Mouse (Mus musculus) heart, embryonic 13.5 days (tissue): ENCODE measurements around the gene Anks1b. TPM values are rescaled to one million over a fixed set of nuclear protein-coding genes. Genes with fewer than 3 reads are reported as not detected.

Experiments used
- ATAC-seq: fragments of 200-750 bp; cut with Nextera tagmentation; 2 replicates; pipeline ENCODE4 v1.8.0; 2017; ENCODE audit warnings: moderate TSS enrichment; ENCODE audit not compliant: insufficient number of reproducible peaks, low FRiP score, low TSS enrichment; ENCODE audit errors: extremely low read depth
- H3K27ac ChIP-seq: fragments of 300-500 bp; sonication (generic); replicated peaks from 2 replicates; pipeline ENCODE4 v1.5.1; 2015; ENCODE audit warnings: moderate library complexity, mild to moderate bottlenecking, inconsistent platforms
- H3K27me3 ChIP-seq: fragments of 300-500 bp; sonication (generic); replicated peaks from 2 replicates; pipeline ENCODE4 v1.6.1; 2015; ENCODE audit warnings: mild to moderate bottlenecking, inconsistent platforms
- H3K36me3 ChIP-seq: fragments of 300-500 bp; sonication (generic); 2 replicates; pipeline ENCODE4 v1.6.1; 2015; ENCODE audit warnings: mild to moderate bottlenecking, inconsistent platforms
- H3K4me1 ChIP-seq: fragments of 300-500 bp; sonication (generic); 2 replicates; pipeline ENCODE4 v1.6.1; 2015; ENCODE audit warnings: inconsistent platforms
- H3K4me2 ChIP-seq: fragments of 300-500 bp; sonication (generic); 2 replicates; pipeline ENCODE4 v1.6.1; 2015; ENCODE audit warnings: inconsistent platforms, mild to moderate bottlenecking, moderate library complexity
- H3K4me3 ChIP-seq: fragments of 300-500 bp; sonication (generic); 2 replicates; pipeline ENCODE4 v1.5.1; 2015; ENCODE audit warnings: moderate library complexity, mild to moderate bottlenecking, inconsistent platforms
- H3K9ac ChIP-seq: fragments of 300-500 bp; sonication (generic); 2 replicates; pipeline ENCODE4 v1.6.1; 2015; ENCODE audit warnings: inconsistent platforms, mild to moderate bottlenecking, moderate library complexity
- H3K9me3 ChIP-seq: fragments of 300-500 bp; sonication (generic); 2 replicates; pipeline ENCODE4 v1.6.1; 2016; ENCODE audit warnings: inconsistent platforms
- WGBS: fragments of 180-500 bp; shearing (Covaris S2); methylation state at CpG from one replicate; pipeline ENCODE4 v1.1.7; 2015; ENCODE audit warnings: mixed read lengths; 5-methylcytosine and 5-hydroxymethylcytosine counted together
- polyA plus RNA-seq: library from polyadenylated mRNA; unstranded; fragments of >200 nt; fragmentation: Nextera tagmentation; extraction: Ambion mirVana; gene quantifications from 2 replicates; pipeline ENCODE4 v1.2.1, GENCODE M21; 2015

Anks1b gene
- polyA plus RNA-seq, 1 experiment from 2014 or later: 0.64 TPM

- Histone ChIP-seq H3K27me3 (no peaks in the 10 kb centered on the region), H3K9ac (no peak overlapping the region), H3K27ac (no peak overlapping the region), H3K9me3 (no peaks in the 10 kb centered on the region), H3K4me3 (no peak overlapping the region), H3K36me3 (no peaks in the 10 kb centered on the region), H3K4me2 (no peak overlapping the region), H3K4me1 (no peaks in the 10 kb centered on the region)
- ATAC-seq: no peak
- 45% methylated on average over 4 of the region's 4 CpGs for WGBS
These were observed 710.7 kb downstream of the Anks1b start for GRCm38 (mm10) chr10:90584052-90584451.

GRCm38 (mm10) chr10:90596142-90596541 lies 722.8 kb downstream of the Anks1b start:
- H3K9ac ChIP-seq: no peak overlapping the region
- H3K9me3 ChIP-seq: 0 out of 2 replicates have a peak, but pooled peaks cover 4% of the 10 kb centered on the region
- ATAC-seq: no peak
- no peaks in the 10 kb centered on the region for H3K36me3 ChIP-seq
- H3K4me2 ChIP-seq: no peak overlapping the region
- H3K27ac ChIP-seq: no peak overlapping the region
- no peak overlapping the region for H3K4me3 ChIP-seq
- 21% methylated on average over 3 of the region's 3 CpGs for WGBS
- no peaks in the 10 kb centered on the region for H3K27me3 ChIP-seq
- no peaks in the 10 kb centered on the region for H3K4me1 ChIP-seq

GRCm38 (mm10) chr10:90596576-90596975 lies 723.3 kb downstream of the Anks1b start:
- ATAC-seq: no peak
- no peak overlapping the region for H3K9ac ChIP-seq
- H3K27ac ChIP-seq: no peak overlapping the region
- H3K4me2 ChIP-seq: no peak overlapping the region
- H3K4me1 ChIP-seq: no peaks in the 10 kb centered on the region
- no peaks in the 10 kb centered on the region for H3K36me3 ChIP-seq
- no peaks in the 10 kb centered on the region for H3K27me3 ChIP-seq
- WGBS: 34% methylated on average over 3 of the region's 3 CpGs
- 0 out of 2 replicates have a peak, but pooled peaks cover 4% of the 10 kb centered on the region for H3K9me3 ChIP-seq
- no peak overlapping the region for H3K4me3 ChIP-seq

GRCm38 (mm10) chr10:90599149-90599548 lies 725.8 kb downstream of the Anks1b start:
- Histone ChIP-seq H3K4me3 (no peak overlapping the region), H3K36me3 (no peaks in the 10 kb centered on the region), H3K9me3 (0 out of 2 replicates have a peak, but pooled peaks cover 3% of the 10 kb centered on the region), H3K27me3 (no peaks in the 10 kb centered on the region), H3K4me2 (no peak overlapping the region), H3K9ac (no peak overlapping the region), H3K27ac (no peak overlapping the region), H3K4me1 (no peaks in the 10 kb centered on the region)
- no peak for ATAC-seq

- H3K36me3 ChIP-seq: no peaks in the 10 kb centered on the region
- no peak overlapping the region for H3K27ac ChIP-seq
- H3K4me3 ChIP-seq: no peak overlapping the region
- no peak overlapping the region for H3K4me2 ChIP-seq
- WGBS: 78% methylated on average over 14 of the region's 14 CpGs
- no peaks in the 10 kb centered on the region for H3K27me3 ChIP-seq
- ATAC-seq: no peak
- no peak overlapping the region for H3K9ac ChIP-seq
- H3K9me3 ChIP-seq: 0 out of 2 replicates have a peak, but pooled peaks cover 3% of the 10 kb centered on the region
- no peaks in the 10 kb centered on the region for H3K4me1 ChIP-seq
These were observed 726.6 kb downstream of the Anks1b start for GRCm38 (mm10) chr10:90599726-90600531.

- H3K9me3 ChIP-seq: 0 out of 2 replicates have a peak, but pooled peaks cover 6% of the 10 kb centered on the region
- no peak overlapping the region for H3K27ac ChIP-seq
- no peak overlapping the region for H3K4me3 ChIP-seq
- H3K27me3 ChIP-seq: no peaks in the 10 kb centered on the region
- no peak overlapping the region for H3K4me2 ChIP-seq
- H3K9ac ChIP-seq: no peak overlapping the region
- H3K4me1 ChIP-seq: no peaks in the 10 kb centered on the region
- ATAC-seq: no peak
- H3K36me3 ChIP-seq: no peaks in the 10 kb centered on the region
- WGBS: 67% methylated on average over 3 of the region's 3 CpGs
These were observed 734.3 kb downstream of the Anks1b start for GRCm38 (mm10) chr10:90607586-90607985.

GRCm38 (mm10) chr10:90609437-90609836 lies 736.1 kb downstream of the Anks1b start:
- Histone ChIP-seq H3K27me3 (no peaks in the 10 kb centered on the region), H3K36me3 (no peaks in the 10 kb centered on the region), H3K27ac (no peak overlapping the region), H3K9me3 (0 out of 2 replicates have a peak, but pooled peaks cover 3% of the 10 kb centered on the region), H3K4me2 (no peak overlapping the region), H3K9ac (no peak overlapping the region), H3K4me1 (no peaks in the 10 kb centered on the region), H3K4me3 (no peak overlapping the region)
- WGBS: 77% methylated on average over 7 of the region's 7 CpGs
- ATAC-seq: no peak

GRCm38 (mm10) chr10:90613051-90613450 lies 739.7 kb downstream of the Anks1b start:
- WGBS: 89% methylated on average over 3 of the region's 3 CpGs
- Histone ChIP-seq H3K27ac (no peak overlapping the region), H3K4me2 (no peak overlapping the region), H3K36me3 (no peaks in the 10 kb centered on the region), H3K27me3 (no peaks in the 10 kb centered on the region), H3K4me1 (no peaks in the 10 kb centered on the region), H3K9me3 (0 out of 2 replicates have a peak, but pooled peaks cover 3% of the 10 kb centered on the region), H3K4me3 (no peak overlapping the region), H3K9ac (no peak overlapping the region)
- no peak for ATAC-seq

GRCm38 (mm10) chr10:90615196-90615595 lies 741.9 kb downstream of the Anks1b start:
- H3K9me3 ChIP-seq: 0 out of 2 replicates have a peak, but pooled peaks cover 3% of the 10 kb centered on the region
- H3K9ac ChIP-seq: no peak overlapping the region
- no peak overlapping the region for H3K4me3 ChIP-seq
- no peak overlapping the region for H3K4me2 ChIP-seq
- H3K27me3 ChIP-seq: no peaks in the 10 kb centered on the region
- no peak for ATAC-seq
- 63% methylated on average over 2 of the region's 2 CpGs for WGBS
- H3K4me1 ChIP-seq: no peaks in the 10 kb centered on the region
- H3K36me3 ChIP-seq: no peaks in the 10 kb centered on the region
- H3K27ac ChIP-seq: no peak overlapping the region

- 80% methylated on average over 2 of the region's 2 CpGs for WGBS
- ATAC-seq: no peak
- Histone ChIP-seq H3K4me1 (no peaks in the 10 kb centered on the region), H3K27me3 (no peaks in the 10 kb centered on the region), H3K36me3 (no peaks in the 10 kb centered on the region), H3K9ac (no peak overlapping the region), H3K4me3 (no peak overlapping the region), H3K4me2 (no peak overlapping the region), H3K27ac (no peak overlapping the region), H3K9me3 (no peaks in the 10 kb centered on the region)
These were observed 743.3 kb downstream of the Anks1b start for GRCm38 (mm10) chr10:90616622-90617021.

- H3K9me3 ChIP-seq: no peaks in the 10 kb centered on the region
- no peak overlapping the region for H3K4me3 ChIP-seq
- H3K36me3 ChIP-seq: no peaks in the 10 kb centered on the region
- H3K4me2 ChIP-seq: no peak overlapping the region
- H3K4me1 ChIP-seq: no peaks in the 10 kb centered on the region
- 65% methylated on average over 7 of the region's 7 CpGs for WGBS
- no peak for ATAC-seq
- H3K9ac ChIP-seq: no peak overlapping the region
- no peak overlapping the region for H3K27ac ChIP-seq
- no peaks in the 10 kb centered on the region for H3K27me3 ChIP-seq
These were observed 744.5 kb downstream of the Anks1b start for GRCm38 (mm10) chr10:90617664-90618296.
